Mouse (Mus musculus): ENCODE results near the gene Micall1.

Gene Micall1

GRCm38 (mm10) chr15:79108421-79109320 is at the start of gene Micall1:
Micall1 (plus strand) TSS chr15:79108898.
- peak; percentile 43 to 64 for DNase-seq (ENCODE audit: low spot score in 2 of 2)

- DNase-seq (ENCODE audit: low spot score in 2 of 2), result no peak
These were observed 47.7 kb upstream of the Micall1 start for GRCm38 (mm10) chr15:79060887-79061565.

GRCm38 (mm10) chr15:79062376-79063159 is 46.1 kb upstream of the Micall1 start, which contains the start of gene Ankrd54:
Ankrd54 (minus strand) TSS chr15:79062893.
- peak; percentile 90 to 94 for DNase-seq (ENCODE audit: low spot score in 2 of 2)

DNA sequence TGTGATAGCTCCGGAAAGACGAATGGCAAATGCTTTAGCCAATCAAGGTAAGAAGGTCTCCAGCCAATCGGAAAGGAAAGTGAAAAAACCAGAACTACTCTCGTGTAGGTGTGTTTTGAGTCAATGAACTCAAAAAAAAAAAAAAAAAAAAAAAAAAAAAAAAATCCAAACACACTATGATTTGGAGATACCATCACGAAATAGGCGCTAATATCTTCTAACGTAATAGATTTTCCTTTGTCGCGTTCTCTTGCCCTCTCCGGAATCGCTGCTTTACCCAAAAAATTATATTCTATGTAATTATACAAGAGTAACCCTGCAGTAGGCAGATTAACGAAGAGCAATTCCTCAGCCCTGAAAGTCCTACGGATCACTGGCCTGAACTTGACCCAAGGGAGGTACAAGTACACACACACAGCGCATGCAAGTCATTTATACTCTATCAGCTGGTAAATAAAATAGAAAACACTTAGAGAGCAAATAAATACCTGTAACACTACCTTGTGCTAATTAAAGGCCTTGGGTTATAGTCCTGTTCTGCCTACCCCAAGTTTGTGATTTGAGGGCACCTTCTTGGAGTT is 45.4 kb upstream of the Micall1 start:
- DNase-seq (ENCODE audit: low spot score in 2 of 2), result no peak

DNA sequence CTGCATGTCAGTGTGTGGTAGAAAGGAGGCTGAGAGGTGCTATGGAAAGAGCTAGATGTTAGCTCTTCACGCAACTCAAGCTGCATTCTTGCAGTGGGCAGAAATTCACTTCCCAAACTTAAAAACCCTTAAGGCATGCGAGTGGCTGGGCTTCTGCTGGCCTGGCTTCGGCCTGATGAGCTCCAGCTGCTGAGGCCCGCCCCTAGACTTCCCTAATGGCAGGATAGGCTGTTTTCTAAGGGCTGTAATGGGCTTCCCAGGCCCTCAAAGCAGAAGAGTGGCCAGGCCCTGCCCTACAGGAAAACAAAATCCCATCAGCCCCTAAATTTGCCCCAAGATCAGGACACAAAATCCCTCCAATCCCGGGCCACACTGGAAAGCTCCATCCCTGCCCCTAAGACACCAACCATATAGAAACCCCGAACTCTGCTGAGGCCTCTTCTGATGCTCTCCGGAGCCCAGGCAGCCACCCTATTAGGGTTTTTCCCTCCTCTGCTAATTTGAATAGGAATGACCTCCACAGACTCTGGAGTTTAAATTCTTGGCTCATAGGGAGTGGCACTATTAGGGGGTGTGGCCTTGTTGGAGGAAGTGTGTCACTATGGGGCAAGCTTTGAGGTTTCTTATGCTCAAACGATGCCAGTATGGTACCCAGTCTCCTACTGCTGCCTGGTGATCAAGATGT is 43.5 kb upstream of the Micall1 start:
- no peak for DNase-seq (ENCODE audit: low spot score in 2 of 2)

DNA sequence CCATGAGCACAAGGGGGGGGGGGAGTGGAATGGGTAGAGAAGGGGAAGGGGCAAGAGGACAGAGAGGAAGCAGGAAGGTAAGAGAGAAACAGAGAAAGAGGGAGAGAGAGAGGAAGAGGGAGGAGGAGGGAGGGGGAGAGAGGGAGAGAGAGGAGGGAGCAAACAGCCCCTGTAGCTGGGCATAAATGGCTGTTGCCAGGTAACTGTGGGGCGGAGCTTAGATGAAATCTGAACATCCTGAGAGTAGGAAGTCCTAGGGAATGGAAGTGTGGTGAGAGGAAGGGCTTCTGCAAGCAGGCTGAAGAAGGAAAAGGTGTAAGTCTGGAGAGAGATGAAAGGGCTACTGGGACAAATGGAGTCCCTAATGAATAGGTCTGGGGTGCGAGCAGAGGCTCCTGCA is 42.4 kb upstream of the Micall1 start:
- DNase-seq (ENCODE audit: low spot score in 2 of 2), result no peak

GRCm38 (mm10) chr15:79067631-79068030 is 41.1 kb upstream of the Micall1 start:
- no peak for DNase-seq (ENCODE audit: low spot score in 2 of 2)

DNA sequence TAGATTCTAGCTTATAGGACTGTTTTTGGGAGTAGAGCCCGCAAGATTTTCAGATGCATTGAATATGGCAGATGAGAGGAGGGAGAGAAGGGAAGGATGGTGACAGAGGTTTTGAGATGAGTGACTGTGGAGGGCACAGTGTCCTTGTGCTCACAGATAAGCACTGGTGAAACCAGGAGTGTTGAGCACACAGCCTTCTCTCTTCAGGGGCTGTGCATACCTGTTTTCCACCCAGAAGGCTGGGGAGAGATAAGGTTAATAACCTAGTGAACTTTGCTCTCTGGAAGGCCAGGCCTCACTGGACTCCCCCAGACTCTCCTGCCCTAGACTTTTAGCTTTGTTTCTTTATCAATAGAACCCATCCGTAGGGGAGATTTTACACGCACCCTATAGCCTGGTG is 40.3 kb upstream of the Micall1 start:
- no peak for DNase-seq (ENCODE audit: low spot score in 2 of 2)

DNA sequence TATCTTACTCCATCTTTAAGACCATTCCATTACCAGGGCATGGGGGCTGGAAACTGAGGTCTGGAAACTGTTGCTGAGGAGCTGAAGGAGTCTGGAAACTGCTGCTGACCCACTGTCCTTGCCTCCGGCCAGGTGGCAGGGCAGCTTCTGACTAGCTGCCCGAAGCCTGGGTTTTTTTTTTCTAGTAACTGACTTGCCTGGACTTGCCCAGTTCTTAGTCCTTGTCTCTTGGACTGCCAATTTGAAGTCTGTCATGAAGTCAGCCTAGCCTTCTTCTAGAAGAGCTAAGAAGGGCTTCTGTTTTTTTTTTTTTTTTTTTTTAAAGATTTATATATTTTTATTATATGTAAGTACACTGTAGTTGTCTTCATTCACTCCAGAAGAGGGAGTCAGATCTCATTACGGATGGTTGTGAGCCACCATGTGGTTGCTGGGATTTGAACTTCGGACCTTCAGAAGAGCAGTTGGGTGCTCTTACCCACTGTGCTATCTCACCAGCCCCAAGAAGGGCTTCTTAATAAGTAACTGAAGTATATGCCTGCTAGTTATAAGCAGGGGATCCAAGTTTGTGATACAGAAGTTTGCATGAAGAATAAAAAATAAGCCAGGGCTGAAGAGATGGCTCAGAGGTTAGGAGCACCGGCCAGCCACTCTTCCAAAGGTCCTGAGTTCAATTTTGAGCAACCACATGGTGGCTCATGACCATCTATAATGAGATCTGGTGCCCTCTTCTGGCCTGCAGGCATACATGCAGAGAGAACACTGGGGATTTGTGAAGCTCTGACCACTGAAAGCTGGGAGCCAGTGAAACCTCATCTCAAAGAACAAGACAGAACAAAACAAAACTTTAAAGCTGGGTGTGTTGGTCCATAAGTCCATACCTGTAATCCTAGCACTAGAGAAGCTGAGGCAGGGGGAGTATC is 37.3 kb upstream of the Micall1 start:
- DNase-seq (ENCODE audit: low spot score in 2 of 2), result peak in 1 of 2 experiments; percentile 28

DNA sequence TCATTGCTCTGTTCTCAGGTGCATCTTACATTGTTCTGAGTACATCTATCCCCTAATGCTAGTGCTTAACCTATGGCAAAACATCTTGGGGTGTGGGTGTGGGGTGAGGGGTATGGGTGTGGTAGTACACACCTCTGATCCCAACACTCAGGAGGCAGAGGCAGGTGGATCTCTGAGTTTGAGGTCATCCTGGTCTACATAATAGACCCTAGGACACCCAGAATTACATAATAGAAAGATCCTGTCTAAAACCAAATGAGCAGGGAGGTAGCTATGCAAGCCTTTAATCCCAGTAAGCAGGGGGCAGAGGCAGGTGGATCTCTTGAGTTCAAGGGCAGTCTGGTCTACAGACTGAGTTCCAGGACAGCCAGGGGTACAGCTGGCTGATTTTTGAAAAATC is 34.9 kb upstream of the Micall1 start:
- DNase-seq (ENCODE audit: low spot score in 2 of 2), result no peak

GRCm38 (mm10) chr15:79074446-79074845 is 34.3 kb upstream of the Micall1 start:
- DNase-seq (ENCODE audit: low spot score in 2 of 2), result no peak

GRCm38 (mm10) chr15:79074913-79075532 is 33.7 kb upstream of the Micall1 start, which contains the start of gene Eif3l:
Eif3l (plus strand) TSS chr15:79075179.
- peak; percentile 69 to 82 for DNase-seq (ENCODE audit: low spot score in 2 of 2)

- DNase-seq (ENCODE audit: low spot score in 2 of 2), result no peak
These were observed 32.9 kb upstream of the Micall1 start for GRCm38 (mm10) chr15:79075658-79076365.

DNA sequence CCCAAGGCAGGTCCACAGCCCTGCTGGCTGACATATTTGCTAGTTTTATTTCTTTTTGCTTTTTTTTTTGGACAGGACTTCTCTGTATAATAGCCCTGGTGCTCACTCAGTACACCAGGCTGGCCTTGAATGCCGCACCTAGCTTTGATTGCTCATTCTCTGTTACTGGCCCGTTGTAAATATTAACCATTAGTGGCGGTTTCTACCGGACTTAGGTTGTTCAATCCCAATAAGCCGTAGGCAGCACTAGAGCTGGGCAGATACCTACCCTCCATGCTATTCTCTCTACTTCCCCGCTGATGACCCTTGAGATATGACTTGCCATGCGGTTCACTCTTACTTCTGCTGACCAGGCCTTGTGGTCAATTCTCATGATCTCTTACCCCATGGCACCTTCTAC is 29.1 kb upstream of the Micall1 start:
- no peak for DNase-seq (ENCODE audit: low spot score in 2 of 2)

DNA sequence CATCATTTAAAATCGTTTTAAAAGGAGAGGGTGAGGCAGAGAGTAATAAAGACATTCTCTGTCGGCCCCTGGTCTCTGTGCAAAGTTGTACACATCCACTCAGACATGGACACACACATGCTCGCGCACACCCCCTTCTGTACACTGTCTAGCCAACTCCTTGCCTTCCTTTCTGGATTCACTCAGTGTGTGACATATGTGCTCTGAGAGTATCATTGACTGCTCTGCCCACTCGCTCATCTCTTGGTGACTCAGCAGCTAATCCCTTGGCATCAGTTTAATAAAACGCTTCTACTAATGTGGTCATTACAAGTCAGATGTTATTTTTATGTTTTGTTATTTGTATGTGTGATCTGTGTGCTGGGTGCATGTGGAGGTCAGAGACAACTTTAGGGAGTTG is 16.4 kb upstream of the Micall1 start:
- DNase-seq (ENCODE audit: low spot score in 2 of 2), result no peak

- DNase-seq (ENCODE audit: low spot score in 2 of 2), result no peak
These were observed 15.4 kb upstream of the Micall1 start for GRCm38 (mm10) chr15:79093083-79093839.

DNA sequence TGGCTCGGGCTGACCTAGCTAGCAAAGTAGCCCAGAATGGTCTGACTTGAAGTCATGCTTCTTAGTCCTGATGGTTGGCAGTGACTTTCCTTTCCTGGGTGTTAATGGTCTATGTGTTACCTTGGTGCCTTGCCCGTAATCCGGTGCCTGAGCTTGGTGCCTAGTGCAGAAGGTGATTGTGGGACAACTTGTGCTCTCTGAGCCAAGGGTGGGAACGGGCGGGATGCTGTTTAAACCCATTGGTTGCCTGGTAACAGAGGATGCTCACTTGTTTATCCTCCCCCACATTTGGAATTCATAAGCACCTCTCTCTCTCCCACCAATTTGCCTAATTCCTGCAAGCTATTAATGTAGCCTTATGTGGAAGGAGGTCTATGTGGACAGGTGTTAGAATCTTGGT is 13.2 kb upstream of the Micall1 start:
- DNase-seq (ENCODE audit: low spot score in 2 of 2), result no peak

GRCm38 (mm10) chr15:79096556-79096955 is 12.1 kb upstream of the Micall1 start:
- no peak for DNase-seq (ENCODE audit: low spot score in 2 of 2)

Data from spleen, postnatal 14 days (tissue).